In the genomic region with DNA sequence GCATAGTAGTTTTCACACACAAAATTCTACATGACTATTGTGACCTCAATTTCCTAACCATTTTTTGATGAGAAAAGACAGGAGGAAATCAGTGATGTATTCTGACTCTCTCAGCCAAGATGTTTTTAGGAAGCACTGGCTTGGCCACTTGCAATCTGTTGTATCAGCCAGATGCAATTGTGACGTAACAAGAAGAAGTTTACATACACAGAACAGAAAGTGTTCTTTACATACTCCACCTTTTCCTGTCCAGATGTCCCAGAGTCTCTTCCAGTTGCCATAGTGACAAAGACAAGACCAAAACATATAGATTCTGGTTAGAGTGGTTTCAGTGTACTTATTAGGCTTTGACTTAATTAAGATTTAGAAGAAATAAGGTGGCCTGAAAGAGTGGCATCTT, we compare ENCODE assay signal across 24 mouse cellular contexts. TPM values are rescaled to one million over a fixed set of nuclear protein-coding genes. Genes with fewer than 3 reads are reported as not detected.
DNase-seq lines count a peak whose midpoint lies in the region; ATAC-seq and TF ChIP-seq lines count a peak whose summit lies in the region.
"Had no signal": no experiment of that assay in that cellular context is flagged by ENCODE, and none has a peak within 500 bp of the region (broad histone marks: within the 10 kb centered on the region; RNA-seq: fewer than 3 reads in every experiment).

No protein-coding gene starts in this region.

- peaks cover 13% of the 10 kb centered on the region; the same call in 1 of the 2 replicates for H3K4me1 ChIP-seq in lung, postnatal 0 days (ENCODE audit: insufficient read depth, low read depth, low read length)
- H3K4me1 ChIP-seq: embryonic facial prominence, embryonic 10.5 days; embryonic facial prominence, embryonic 13.5 days; forebrain, embryonic 15.5 days; heart, embryonic 10.5 days; heart, embryonic 13.5 days; hindbrain, embryonic 12.5 days; hindbrain, embryonic 15.5 days had no signal

- peak; percentile 65 for DNase-seq in lung, postnatal 0 days (ENCODE audit: low spot score)
- DNase-seq in lung, postnatal 25 days (ENCODE audit: low spot score), result no peak
- DNase-seq in cerebellum, adult 11 months, result no peak
- DNase-seq: adrenal gland, adult 8-10 months; adrenal gland, postnatal 25 days; cerebellum, adult 18-20 months; cerebellum, adult 9-10 months; gastrocnemius, postnatal 25 days; heart, adult 2 months; heart, postnatal 14 days; heart, postnatal 4 days had no signal

- no peaks in the 10 kb centered on the region for H3K9me3 ChIP-seq in lung, postnatal 0 days (ENCODE audit: low read length)
- H3K9me3 ChIP-seq: embryonic facial prominence, embryonic 10.5 days; embryonic facial prominence, embryonic 13.5 days; forebrain, embryonic 15.5 days; heart, embryonic 10.5 days; heart, embryonic 13.5 days; hindbrain, embryonic 12.5 days; hindbrain, embryonic 15.5 days; intestine, embryonic 15.5 days had no signal

- H3K36me3 ChIP-seq in lung, postnatal 0 days (ENCODE audit: insufficient read depth, low read length), result no peaks in the 10 kb centered on the region
- H3K36me3 ChIP-seq: embryonic facial prominence, embryonic 10.5 days; embryonic facial prominence, embryonic 13.5 days; forebrain, embryonic 15.5 days; heart, embryonic 10.5 days; heart, embryonic 13.5 days; hindbrain, embryonic 12.5 days; hindbrain, embryonic 15.5 days; intestine, embryonic 15.5 days had no signal

- no peak for TF ChIP-seq CTCF in lung, postnatal 0 days (IDR thresholded peaks at IDR 0.05)

- no peak overlapping the region for H3K4me2 ChIP-seq in lung, postnatal 0 days (replicated peaks; ENCODE audit: low read depth, low read length)
- H3K4me2 ChIP-seq: embryonic facial prominence, embryonic 13.5 days; forebrain, embryonic 15.5 days; heart, embryonic 13.5 days; hindbrain, embryonic 12.5 days; hindbrain, embryonic 15.5 days; intestine, embryonic 15.5 days had no signal

- peak; percentile 94 for TF ChIP-seq EP300 in lung, postnatal 0 days (IDR thresholded peaks at IDR 0.05)

- H3K27ac ChIP-seq in lung, postnatal 0 days (ENCODE audit: low read length), result no peak overlapping the region
- H3K27ac ChIP-seq: embryonic facial prominence, embryonic 10.5 days; embryonic facial prominence, embryonic 13.5 days; forebrain, embryonic 15.5 days; heart, adult 2 months; heart, embryonic 10.5 days; hindbrain, embryonic 12.5 days; hindbrain, embryonic 15.5 days had no signal

- no peak overlapping the region for H3K4me3 ChIP-seq in lung, postnatal 0 days (ENCODE audit: low read depth, low read length)
- H3K4me3 ChIP-seq: embryonic facial prominence, embryonic 10.5 days; embryonic facial prominence, embryonic 13.5 days; erythroblast, embryonic 14.5 days; forebrain, embryonic 15.5 days; heart, adult 2 months; heart, embryonic 10.5 days; heart, embryonic 13.5 days; hindbrain, embryonic 12.5 days; hindbrain, embryonic 15.5 days; intestine, embryonic 15.5 days had no signal

- no peak overlapping the region for H3K9ac ChIP-seq in lung, postnatal 0 days (replicated peaks; ENCODE audit: low read depth)
- H3K9ac ChIP-seq: embryonic facial prominence, embryonic 13.5 days; forebrain, embryonic 15.5 days; heart, embryonic 13.5 days; hindbrain, embryonic 12.5 days; hindbrain, embryonic 15.5 days; intestine, embryonic 15.5 days had no signal

- ATAC-seq in lung, postnatal 0 days, result peak; percentile 63; the same call in 1 of the 2 replicates
- ATAC-seq in granulocyte monocyte progenitor cell, adult 5-6 weeks (replicated peaks; ENCODE audit: poor library complexity, severe bottlenecking), result peak; percentile 89
- peak; percentile 86 for ATAC-seq in megakaryocyte progenitor cell, adult 5-6 weeks (replicated peaks; ENCODE audit: poor library complexity)
- ATAC-seq in inflammation-experienced regulatory T-cells, adult 6 months, result no peak
- ATAC-seq: activated CD4-positive, CD25-positive, alpha-beta regulatory T cell, adult 4 months; forebrain, embryonic 15.5 days had no signal

- 11% methylated on average over 1 of the region's 1 CpGs for WGBS in lung, postnatal 0 days

- H3K27me3 ChIP-seq in lung, postnatal 0 days (replicated peaks; ENCODE audit: insufficient read depth, low read length), result no peaks in the 10 kb centered on the region
- H3K27me3 ChIP-seq: embryonic facial prominence, embryonic 13.5 days; forebrain, embryonic 15.5 days; heart, embryonic 13.5 days; hindbrain, embryonic 12.5 days; hindbrain, embryonic 15.5 days; intestine, embryonic 15.5 days had no signal

RNA-seq across cellular contexts. Expression of gene Stxbp6, which starts 7.1 kb away (rescaled TPM):
- 22.1 and 25.7 TPM in 2 replicates for polyA plus RNA-seq in lung, postnatal 0 days (2015; fragmentation: Nextera tagmentation; extraction: Ambion mirVana)
- 8.3 and 18.3 TPM in 2 replicates for total RNA-seq in granulocyte monocyte progenitor cell, adult 5-6 weeks (2014; fragmentation: Nextera tagmentation)
- total RNA-seq in granulocyte monocyte progenitor cell, adult 5-6 weeks (2017), result 4.5 and 6.4 TPM in 2 replicates
- total RNA-seq in megakaryocyte progenitor cell, adult 5-6 weeks (2015), result 4.3 and 11.7 TPM in 2 replicates
- 7.0 and 18.3 TPM in 2 replicates for total RNA-seq in megakaryocyte progenitor cell, adult 5-6 weeks (2017)
- polyA plus RNA-seq in inflammation-experienced regulatory T-cells, adult 6 months (2017; shearing (Covaris generic)), result not detected
- polyA plus RNA-seq: activated CD4-positive, CD25-positive, alpha-beta regulatory T cell, adult 4 months; erythroblast, embryonic 14.5 days had no signal
